Mouse (Mus musculus) megakaryocyte progenitor cell, adult 5-6 weeks (primary cell): ENCODE data around the gene Pmfbp1. TPM values are rescaled to one million over a fixed set of nuclear protein-coding genes. Genes with fewer than 3 reads are reported as not detected.

ENCODE experiments used
- ATAC-seq: replicated peaks from 2 replicates; pipeline ENCODE4 v1.8.0; 2016; ENCODE audit warnings: mild to moderate bottlenecking, moderate TSS enrichment, inconsistent platforms; ENCODE audit not compliant: poor library complexity
- total RNA-seq, 2 experiments: library from RNA; stranded (forward) in 1 of 2; stranded (reverse) in 1 of 2; fragments of 157-497, 149-512 nt in 1 of 2; fragments of 200-1000 nt in 1 of 2; gene quantifications; 2 replicates each; pipeline versions ENCODE4 v1.2.3 to v1.2.4; 2015 to 2017

Pmfbp1 gene
- total RNA-seq, 2 experiments from 2014 or later = not detected

DNA sequence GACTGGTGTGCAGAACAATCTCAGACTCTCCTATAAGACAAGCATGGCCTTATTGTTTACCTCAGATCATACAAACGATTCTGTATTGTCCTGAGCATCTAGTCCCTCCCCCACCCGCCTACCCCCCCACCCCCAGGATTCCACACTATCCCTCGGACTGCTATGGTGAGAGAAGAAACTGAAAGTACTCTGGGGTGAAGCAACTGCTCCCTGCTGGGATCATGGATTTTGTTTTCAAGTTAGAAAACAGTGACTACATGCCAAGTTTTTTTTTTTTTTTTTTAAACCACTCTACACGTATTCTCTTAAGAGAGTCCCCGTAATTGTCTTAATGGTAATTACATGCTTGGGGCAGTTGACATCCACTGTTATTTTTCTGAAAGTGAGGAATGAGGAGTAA, 3.6 kb downstream of the Pmfbp1 start:
- no peak for ATAC-seq

GRCm38 (mm10) chr8:109499009-109499717, 5.3 kb downstream of the Pmfbp1 start:
- ATAC-seq = no peak

GRCm38 (mm10) chr8:109503566-109503965, 9.7 kb downstream of the Pmfbp1 start:
- no peak for ATAC-seq

GRCm38 (mm10) chr8:109505560-109505959, 11.7 kb downstream of the Pmfbp1 start:
- no peak for ATAC-seq

GRCm38 (mm10) chr8:109524008-109524407, 30.2 kb downstream of the Pmfbp1 start:
- ATAC-seq = no peak

GRCm38 (mm10) chr8:109535140-109535990, 41.5 kb downstream of the Pmfbp1 start:
- peak; percentile 68 for ATAC-seq

- peak; percentile 92 for ATAC-seq
Observed at GRCm38 (mm10) chr8:109536703-109537102, 42.9 kb downstream of the Pmfbp1 start.

DNA sequence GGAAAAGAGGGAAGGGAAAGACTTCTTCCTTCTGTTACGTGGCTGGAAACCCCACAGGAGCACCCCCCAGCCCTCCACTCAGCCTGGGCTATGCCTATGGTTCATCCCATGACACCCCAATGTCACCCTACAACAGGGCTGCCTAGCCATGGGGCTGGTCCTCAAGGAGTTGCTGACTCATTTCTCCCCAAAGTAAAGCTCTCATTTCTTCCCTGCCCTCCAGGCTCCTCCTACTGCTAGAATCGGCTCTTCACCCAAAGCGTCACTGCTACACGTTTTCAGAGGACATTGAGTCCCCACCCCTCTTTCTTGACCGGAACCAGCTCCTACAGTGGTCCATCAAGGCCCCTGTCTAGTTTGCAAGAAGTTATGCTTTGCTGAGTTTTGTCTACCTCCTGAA, 48.3 kb downstream of the Pmfbp1 start:
- ATAC-seq = no peak

- ATAC-seq = no peak
Observed at GRCm38 (mm10) chr8:109542748-109543519, 49.1 kb downstream of the Pmfbp1 start.

DNA sequence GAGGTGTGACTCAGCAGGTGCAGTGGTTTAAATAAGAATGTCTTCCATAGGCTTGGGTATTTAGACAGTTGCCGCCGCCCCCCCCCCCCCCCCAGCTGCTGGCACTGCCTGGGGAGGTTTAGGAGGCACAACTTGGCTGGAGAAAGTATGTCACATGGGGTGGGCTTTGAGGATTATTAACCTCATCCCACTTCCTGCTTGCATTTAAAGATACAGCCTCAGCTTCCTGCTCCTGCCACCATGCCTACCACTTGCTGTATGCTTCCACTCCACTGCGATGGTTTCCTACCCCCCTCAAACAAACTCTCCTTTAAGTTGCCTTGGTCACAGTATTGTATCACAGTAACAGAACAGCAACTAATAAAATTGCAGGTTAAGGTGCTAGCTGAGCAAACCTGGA, 50.2 kb downstream of the Pmfbp1 start:
- no peak for ATAC-seq

- peak; percentile 70 for ATAC-seq
Observed at GRCm38 (mm10) chr8:109551663-109552062, 57.8 kb downstream of the Pmfbp1 start.

GRCm38 (mm10) chr8:109563881-109564280, 70.1 kb downstream of the Pmfbp1 start:
- ATAC-seq = peak; percentile 55

DNA sequence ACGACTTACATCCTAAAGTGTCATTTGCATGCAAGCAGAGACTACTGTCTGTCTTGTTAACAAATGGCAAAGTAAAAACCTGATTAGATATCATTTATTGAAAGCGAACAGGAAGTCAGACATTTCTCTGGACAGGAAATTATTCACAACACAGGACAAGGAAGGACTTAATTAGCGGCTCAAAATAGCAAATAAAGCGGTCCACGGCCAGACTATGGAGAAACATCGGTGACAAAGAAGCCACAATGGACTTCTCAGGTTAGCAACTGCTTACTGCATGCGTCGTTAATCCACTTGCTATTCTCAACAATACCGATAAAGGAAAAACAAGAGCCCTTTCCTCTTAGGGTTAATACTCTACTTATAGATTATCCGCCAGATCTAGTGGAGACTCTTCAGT, 70.9 kb downstream of the Pmfbp1 start:
- ATAC-seq = no peak

GRCm38 (mm10) chr8:109565498-109566333, 71.9 kb downstream of the Pmfbp1 start, which contains the start of the genes Dhx38 and Txnl4b:
Gene Dhx38, minus strand, starts transcription at chr8:109565861.
Gene Txnl4b, plus strand, starts transcription at chr8:109565892.
- peak; percentile 89 for ATAC-seq

GRCm38 (mm10) chr8:109571139-109571538, 77.3 kb downstream of the Pmfbp1 start:
- peak; percentile 54 for ATAC-seq

DNA sequence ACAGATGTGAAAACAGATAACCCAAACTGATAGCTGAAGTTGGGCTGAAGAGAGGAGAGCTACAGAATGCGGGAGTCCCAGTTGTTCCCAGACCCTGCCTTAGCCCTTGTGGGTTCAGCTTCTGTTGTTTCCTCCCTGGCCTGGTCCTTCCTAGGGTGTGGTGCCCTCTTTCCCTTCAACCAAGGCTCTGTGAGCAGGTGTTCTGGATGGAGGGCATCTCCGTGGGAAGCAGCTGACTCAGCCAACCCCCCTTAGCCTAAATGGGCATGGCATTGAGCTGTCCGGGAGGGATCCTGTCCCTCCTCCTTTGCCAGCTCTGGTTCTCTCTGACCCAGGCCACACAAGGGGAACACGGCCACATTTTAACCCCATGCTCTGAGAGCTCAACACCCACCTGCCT, 82.5 kb downstream of the Pmfbp1 start:
- no peak for ATAC-seq

GRCm38 (mm10) chr8:109578900-109579301, 85.1 kb downstream of the Pmfbp1 start, which contains the start of gene Hp:
Gene Hp, minus strand, starts transcription at chr8:109579172.
- peak; percentile 88 for ATAC-seq

DNA sequence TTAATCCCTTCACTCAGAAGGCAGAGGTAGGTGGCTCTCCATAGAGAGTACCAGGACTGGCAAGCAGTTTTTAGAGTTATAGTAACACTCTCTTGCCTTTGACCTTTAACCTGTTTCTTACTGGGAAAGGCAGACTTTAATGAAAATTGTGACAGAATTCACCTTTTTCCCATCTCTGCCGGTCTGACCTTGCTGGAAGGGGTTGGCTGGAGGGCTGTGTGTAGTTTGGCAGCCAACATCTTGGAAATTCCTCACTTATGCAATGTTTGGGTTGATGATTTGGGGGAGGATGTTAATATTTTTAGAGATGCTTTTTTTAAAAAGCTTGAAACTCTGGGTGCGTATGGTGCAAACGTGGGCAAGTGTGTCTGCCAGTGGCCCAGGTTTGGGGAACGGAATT, 90.5 kb downstream of the Pmfbp1 start:
- no peak for ATAC-seq

GRCm38 (mm10) chr8:109584830-109585229, 91.0 kb downstream of the Pmfbp1 start:
- no peak for ATAC-seq

DNA sequence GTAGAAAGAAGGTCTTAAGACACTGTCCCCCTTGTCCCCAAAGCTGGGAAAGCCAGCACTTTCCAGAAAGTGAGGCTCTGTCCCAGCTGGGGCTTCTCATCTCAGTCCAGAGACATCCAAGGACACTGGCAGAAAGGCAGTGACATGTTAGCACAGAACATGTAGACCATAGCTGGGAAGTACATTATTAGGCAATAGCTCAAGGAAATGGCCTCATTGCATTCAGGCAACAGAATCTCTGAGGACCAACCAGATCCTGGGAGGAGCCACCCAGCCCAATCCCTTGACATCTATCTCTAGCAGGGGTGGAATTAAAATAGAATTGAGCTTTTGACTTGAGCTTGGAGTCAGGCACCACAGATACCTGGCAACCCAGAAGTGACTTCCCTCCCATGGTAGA, 91.8 kb downstream of the Pmfbp1 start:
- ATAC-seq = peak; percentile 94
